Mouse (Mus musculus) heart, embryonic 10.5 days (tissue): ENCODE data around the gene Cic. TPM values are rescaled to one million over a fixed set of nuclear protein-coding genes. Genes with fewer than 3 reads are reported as not detected.

ENCODE experiments used
- DNase-seq: peaks from one replicate; pipeline ENCODE4 v3.0.0-alpha.2; 2017; ENCODE audit warnings: low spot score
- H3K27ac ChIP-seq: fragments of 300-500 bp; sonication (generic); 2 replicates; pipeline ENCODE4 v1.5.1; 2016; ENCODE audit warnings: mild to moderate bottlenecking
- H3K27me3 ChIP-seq: fragments of 300-500 bp; sonication (generic); 2 replicates; pipeline ENCODE4 v1.6.1; 2016; ENCODE audit warnings: mild to moderate bottlenecking; ENCODE audit not compliant: poor library complexity, insufficient read depth, severe bottlenecking
- H3K36me3 ChIP-seq: fragments of 300-500 bp; sonication (generic); 2 replicates; pipeline ENCODE4 v1.6.1; 2016; ENCODE audit warnings: mild to moderate bottlenecking, moderate library complexity
- H3K4me1 ChIP-seq: fragments of 300-500 bp; sonication (generic); 2 replicates; pipeline ENCODE4 v1.6.1; 2016; ENCODE audit warnings: mild to moderate bottlenecking
- H3K4me3 ChIP-seq: fragments of 300-500 bp; sonication (generic); 2 replicates; pipeline ENCODE4 v1.5.1; 2016; ENCODE audit warnings: mild to moderate bottlenecking, moderate library complexity
- H3K9me3 ChIP-seq: fragments of 300-500 bp; sonication (generic); 2 replicates; pipeline ENCODE4 v1.6.1; 2016; ENCODE audit warnings: mild to moderate bottlenecking, moderate library complexity
- WGBS: fragments of 180-500 bp; shearing (Covaris S2); methylation state at CpG from one replicate; pipeline ENCODE4 v1.1.7; 2016; 5-methylcytosine and 5-hydroxymethylcytosine counted together
- polyA plus RNA-seq: library from polyadenylated mRNA; unstranded; fragments of >200 nt; fragmentation: Nextera tagmentation; extraction: Ambion mirVana; gene quantifications from 2 replicates; pipeline ENCODE4 v1.2.1, GENCODE M21; 2016

The Cic gene
- polyA plus RNA-seq, 1 experiment from 2014 or later = 28.7 TPM

DNA sequence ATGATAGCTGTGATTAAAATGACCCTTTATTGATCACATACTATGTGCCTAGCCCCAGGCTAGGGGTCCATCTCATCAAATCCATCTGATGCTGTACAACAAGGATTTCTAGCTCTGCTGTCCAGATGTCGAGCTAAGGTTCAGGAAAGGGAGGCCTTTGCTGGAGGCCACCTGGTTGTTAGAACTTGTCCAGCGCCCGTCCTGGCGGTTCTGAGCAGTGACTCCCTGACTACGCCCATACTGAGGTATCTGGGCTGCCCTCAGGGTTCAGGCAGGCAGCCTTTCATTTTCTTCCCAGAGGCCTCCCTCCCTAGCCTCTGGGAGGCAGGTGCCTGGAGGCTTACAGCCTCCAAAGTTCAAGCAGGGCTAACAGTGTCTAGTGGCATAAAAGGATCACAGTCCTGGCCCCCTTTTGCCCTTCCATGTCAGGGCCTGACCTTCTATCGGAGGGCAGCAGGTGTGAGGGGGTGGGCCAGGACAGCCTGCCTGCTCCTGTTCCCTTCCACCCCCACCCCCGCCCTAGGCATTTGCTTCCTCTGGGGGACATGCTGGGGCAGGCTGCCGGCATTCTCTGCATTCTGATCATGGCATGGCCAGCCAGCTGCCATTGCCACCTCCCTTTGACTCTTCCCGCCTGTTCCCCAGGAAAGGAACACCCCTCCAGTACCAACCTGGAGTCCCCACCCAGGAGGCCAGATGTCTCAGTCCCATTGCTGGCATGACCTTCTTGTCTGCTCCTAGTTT lies 8.2 kb downstream of the Cic start:
- 35% methylated on average over 9 of the region's 9 CpGs for whole genome bisulfite sequencing
- DNase-seq = peak; percentile 71
- H3K4me3 ChIP-seq = peak overlapping the region; percentile 16; the same call in 1 of the 2 replicates

DNA sequence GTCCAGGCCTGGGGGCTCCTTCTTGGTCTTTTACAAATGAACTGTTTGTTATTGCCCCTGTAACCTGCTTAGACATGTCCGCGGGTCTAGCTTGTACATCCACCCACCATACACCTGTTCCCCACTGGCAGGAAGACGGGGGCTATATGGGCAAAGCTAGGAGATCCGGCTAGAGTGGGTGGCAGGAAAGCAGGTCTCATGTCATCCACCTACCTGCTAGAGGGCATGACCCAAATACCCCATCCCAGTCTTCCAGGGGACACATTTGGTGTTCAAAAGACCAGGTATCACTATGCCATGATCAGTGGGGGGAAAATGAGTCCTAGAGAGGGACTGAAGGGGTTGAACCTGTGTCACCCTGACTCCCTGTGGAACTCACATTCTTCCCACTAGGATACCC lies 9.9 kb downstream of the Cic start:
- Histone ChIP-seq H3K36me3 (peaks cover 17% of the 10 kb centered on the region), H3K27me3 (no peaks in the 10 kb centered on the region), H3K4me3 (peak overlapping the region; percentile 89), H3K9me3 (no peaks in the 10 kb centered on the region), H3K4me1 (peaks cover 82% of the 10 kb centered on the region), H3K27ac (peak overlapping the region; percentile 98)
- 86% methylated on average over 4 of the region's 4 CpGs for WGBS
- no peak for DNase-seq

More for the DNA sequence above, 8.2 kb downstream of the Cic start:
- peaks cover 74% of the 10 kb centered on the region for H3K4me1 ChIP-seq
- H3K27me3 ChIP-seq = no peaks in the 10 kb centered on the region
- H3K9me3 ChIP-seq = no peaks in the 10 kb centered on the region
- peaks cover 34% of the 10 kb centered on the region for H3K36me3 ChIP-seq
- H3K27ac ChIP-seq = peak overlapping the region; percentile 75

DNA sequence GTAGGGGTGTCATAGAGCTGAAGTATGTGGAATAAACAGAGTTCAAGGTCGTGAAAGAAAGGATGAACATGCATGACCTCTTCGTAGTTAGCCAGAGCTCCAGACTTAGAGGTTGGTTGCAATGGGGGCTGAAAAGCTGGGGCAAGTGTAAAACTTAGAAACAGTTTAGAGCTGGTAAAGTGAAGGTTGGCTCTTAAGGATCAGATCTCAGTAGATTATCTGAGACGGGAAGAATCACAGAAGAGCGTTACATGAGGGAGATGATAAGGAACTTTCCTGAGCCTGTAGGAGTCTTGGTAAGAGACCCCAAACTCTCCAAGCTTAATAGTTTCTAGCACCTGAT lies 10.5 kb downstream of the Cic start:
- Histone ChIP-seq H3K27ac (peak overlapping the region; percentile 98), H3K27me3 (no peaks in the 10 kb centered on the region), H3K9me3 (no peaks in the 10 kb centered on the region), H3K4me3 (peak overlapping the region; percentile 89), H3K36me3 (peaks cover 11% of the 10 kb centered on the region), H3K4me1 (peaks cover 78% of the 10 kb centered on the region)
- no peak for DNase-seq
- 10% methylated on average over 4 of the region's 4 CpGs for WGBS

DNA sequence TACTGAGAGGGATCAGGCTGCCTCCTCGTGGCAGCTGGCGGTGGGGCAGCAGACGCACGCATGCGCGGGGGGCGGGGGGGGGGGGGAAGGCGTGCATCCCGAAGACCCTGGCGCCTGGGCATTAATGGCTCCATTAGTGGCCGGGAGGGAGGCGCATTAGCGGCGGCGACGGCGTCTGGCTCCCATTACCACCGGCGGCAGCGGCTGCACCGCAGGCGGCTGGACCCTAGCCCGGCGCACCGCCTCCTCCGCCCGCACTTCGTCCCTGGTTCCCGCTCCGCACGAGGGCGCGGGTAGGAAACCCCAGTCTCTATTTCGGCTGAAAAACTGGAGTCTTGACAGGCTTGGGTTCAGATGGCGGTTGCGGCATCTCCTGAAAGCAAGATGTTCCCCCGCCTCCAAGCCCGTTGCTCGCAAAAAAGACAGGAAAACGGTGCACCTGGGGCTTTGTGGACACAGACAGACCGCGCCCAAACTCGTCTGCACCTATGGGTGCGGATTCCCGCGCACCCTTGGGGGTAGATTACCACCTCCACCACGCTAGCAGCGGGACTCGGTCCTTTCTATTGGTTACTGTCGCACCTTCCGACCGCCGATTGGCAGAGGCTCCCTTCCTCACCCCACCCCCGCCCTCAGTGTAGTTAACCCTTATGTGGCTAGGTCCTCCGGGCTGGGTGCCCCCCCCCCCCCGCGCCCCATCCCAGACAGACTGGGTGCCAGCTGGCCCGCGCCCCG lies 11.0 kb downstream of the Cic start:
- DNase-seq = peak; percentile 97
- Histone ChIP-seq H3K27me3 (no peaks in the 10 kb centered on the region), H3K4me1 (peaks cover 78% of the 10 kb centered on the region), H3K9me3 (no peaks in the 10 kb centered on the region), H3K36me3 (peaks cover 6% of the 10 kb centered on the region; the same call in 1 of the 2 replicates), H3K4me3 (peak overlapping the region; percentile 89), H3K27ac (peak overlapping the region; percentile 98)
- WGBS = under 1% methylated on average over 53 of the region's 60 CpGs

DNA sequence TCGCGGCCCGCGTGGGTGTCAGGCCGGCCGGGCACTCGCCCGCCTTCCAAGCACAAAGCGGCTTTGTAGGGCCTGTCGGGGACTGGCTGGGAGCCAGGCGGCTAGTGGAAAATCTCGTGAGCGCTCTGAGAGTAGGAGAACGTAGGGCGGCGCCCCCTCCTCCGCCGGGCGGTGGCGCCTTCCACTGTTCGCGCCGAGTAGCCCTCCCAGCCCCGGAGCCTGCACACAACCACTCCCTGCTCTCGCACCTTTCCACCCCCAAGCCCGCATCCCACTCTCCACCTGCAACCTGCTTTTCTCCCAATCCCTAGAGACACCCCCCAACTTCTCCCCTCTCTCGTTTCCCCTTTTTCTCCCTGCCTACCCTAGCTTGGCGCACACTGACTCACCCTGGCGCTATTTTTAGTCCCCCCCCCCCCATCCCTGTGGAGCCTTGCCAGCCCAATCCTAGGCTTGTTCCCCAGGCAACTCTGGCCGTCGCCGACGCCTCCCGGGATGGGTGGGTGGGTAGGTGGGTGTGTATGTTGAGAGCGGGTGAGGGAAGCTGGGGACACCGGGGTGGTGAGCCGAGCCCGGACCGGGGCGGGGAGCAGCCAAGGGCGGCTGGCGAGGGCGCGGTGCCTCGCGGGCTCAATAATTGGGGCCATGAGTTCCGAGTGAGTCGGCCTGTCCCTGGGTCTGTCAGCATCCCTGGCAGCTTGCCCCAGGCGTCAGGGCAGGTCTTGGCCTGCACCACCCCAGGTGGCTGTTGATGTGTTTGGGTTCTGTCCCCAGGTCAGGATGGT lies 11.8 kb downstream of the Cic start:
- H3K36me3 ChIP-seq = no peaks in the 10 kb centered on the region
- H3K27ac ChIP-seq = peak overlapping the region; percentile 98
- peaks cover 78% of the 10 kb centered on the region for H3K4me1 ChIP-seq
- peak overlapping the region; percentile 89 for H3K4me3 ChIP-seq
- H3K9me3 ChIP-seq = no peaks in the 10 kb centered on the region
- H3K27me3 ChIP-seq = no peaks in the 10 kb centered on the region
- peak; percentile 92 for DNase-seq
- WGBS = under 1% methylated on average over 47 of the region's 49 CpGs

DNA sequence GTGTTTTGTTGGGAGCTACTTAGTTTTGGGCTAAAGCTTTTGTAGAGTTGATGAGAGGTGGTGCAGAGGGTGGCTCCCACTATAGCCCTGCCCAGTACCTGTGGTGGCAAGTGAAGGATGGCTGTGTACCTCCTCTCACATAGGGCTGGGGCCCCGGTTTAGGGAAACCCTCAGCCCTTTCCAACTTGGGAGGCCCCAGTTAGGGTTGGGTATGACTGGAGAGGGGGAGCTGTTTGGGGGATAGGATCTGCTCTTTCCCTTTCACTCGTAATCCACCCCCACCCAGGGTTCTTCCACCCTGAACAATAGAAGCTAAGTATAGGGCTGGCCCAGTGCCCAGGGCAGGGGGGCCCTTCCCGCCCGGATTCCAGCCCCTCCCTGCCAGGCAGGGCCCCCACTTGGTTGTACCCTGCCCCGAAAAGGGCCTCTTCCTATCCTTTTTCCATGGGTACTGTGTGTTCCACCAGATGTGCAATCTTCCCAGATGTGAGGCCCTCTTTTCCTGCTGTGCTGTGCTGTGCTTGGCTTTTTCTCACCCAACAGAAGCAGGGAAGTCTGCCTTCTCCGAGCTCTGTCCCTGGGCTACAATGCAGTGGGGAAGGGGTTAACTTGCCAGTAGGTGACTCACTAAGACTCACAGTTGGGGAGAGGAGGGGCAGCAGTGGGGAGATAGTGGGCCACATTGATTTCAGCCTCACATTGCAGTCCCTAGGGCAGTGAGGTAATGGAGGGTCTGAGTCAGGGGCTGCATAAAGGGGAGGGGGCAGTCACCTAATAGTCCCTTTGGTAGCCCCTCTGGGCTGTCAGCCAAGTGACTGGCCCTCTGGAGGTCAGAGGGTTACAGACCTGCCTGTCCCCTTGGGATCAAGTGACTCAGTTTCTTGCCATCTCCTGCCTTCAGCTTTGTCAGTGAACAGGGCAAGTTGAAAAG lies 12.6 kb downstream of the Cic start:
- no peaks in the 10 kb centered on the region for H3K27me3 ChIP-seq
- peak overlapping the region; percentile 89 for H3K4me3 ChIP-seq
- peaks cover 79% of the 10 kb centered on the region for H3K4me1 ChIP-seq
- H3K36me3 ChIP-seq = peaks cover 6% of the 10 kb centered on the region
- no peaks in the 10 kb centered on the region for H3K9me3 ChIP-seq
- WGBS = 2% methylated on average over 6 of the region's 6 CpGs
- peak overlapping the region; percentile 98 for H3K27ac ChIP-seq
- peak; percentile 93 for DNase-seq

DNA sequence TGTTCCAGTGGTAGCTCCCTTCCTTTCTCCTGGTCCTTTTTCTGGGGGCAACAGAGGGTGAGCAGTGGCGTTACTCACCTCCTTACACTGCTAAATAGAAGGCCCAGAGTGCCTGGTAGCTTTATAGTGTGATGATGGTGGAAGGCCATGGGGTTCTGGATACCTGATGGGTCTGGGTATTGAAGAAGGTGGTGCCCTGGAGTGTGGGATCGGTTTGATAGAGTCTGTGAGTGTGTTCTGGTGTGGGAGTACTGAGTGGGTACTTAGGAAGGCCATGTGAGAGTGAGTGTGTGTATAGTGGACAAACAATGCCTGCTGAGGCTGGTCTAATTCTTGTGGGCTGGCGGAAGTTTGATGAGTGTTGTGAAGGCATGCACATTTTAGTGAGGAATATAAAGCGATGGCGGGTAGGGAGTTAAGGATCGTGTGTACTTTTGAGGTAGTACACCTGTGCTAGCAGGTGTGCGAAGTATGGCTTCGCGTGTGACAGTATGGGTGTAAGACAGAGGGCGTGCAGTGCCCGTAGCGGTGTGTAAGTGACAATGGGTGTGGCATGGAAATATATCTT lies 13.7 kb downstream of the Cic start:
- no peaks in the 10 kb centered on the region for H3K9me3 ChIP-seq
- 24% methylated on average over 12 of the region's 12 CpGs for WGBS
- H3K4me1 ChIP-seq = peaks cover 69% of the 10 kb centered on the region
- no peak for DNase-seq
- H3K36me3 ChIP-seq = peaks cover 18% of the 10 kb centered on the region
- H3K27ac ChIP-seq = peak overlapping the region; percentile 98
- H3K4me3 ChIP-seq = peak overlapping the region; percentile 89
- H3K27me3 ChIP-seq = no peaks in the 10 kb centered on the region

DNA sequence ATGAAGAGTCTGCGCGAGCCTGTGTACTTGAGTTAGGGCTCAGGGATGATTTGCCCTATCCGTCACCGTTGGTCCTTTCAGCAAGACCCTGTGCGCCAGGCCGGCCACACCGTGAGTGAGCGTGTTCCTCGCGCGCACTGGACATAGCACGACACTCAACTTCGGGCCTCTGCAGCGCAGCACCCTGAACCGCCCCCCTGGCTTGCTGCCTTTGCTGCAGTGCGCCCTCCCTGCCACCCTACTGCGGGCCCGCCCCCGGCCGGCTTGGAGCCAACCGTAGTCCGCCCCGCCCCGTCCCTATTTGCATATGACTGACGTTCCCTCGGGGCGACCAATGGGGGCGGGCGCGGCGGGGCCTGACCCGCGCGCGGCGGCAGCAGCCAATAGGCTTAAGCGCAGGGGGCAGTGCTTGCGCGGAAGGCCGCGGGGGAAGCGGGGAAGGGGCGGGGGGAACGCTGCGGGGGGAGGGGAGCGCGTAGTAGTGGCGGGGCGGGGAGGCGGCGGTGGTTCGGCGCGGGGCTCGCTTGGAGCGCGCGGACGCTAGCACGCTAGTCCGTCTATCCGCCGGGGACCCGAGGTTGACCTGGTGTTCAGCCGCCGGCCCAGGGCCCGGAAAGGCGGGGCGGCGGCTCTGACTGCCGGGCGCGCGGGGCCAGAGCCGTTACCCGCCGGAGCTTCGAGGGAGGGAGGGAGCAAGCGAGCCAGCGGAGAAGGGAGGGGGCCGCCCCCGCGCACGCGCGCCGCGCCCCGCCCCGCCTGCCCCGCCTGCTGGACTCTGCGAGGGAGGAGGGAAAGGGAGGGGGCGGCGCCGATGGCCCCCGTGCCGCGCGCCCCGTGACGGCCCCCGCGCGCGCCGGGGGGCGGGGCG lies 14.5 kb downstream of the Cic start:
- H3K9me3 ChIP-seq = no peaks in the 10 kb centered on the region

DNA sequence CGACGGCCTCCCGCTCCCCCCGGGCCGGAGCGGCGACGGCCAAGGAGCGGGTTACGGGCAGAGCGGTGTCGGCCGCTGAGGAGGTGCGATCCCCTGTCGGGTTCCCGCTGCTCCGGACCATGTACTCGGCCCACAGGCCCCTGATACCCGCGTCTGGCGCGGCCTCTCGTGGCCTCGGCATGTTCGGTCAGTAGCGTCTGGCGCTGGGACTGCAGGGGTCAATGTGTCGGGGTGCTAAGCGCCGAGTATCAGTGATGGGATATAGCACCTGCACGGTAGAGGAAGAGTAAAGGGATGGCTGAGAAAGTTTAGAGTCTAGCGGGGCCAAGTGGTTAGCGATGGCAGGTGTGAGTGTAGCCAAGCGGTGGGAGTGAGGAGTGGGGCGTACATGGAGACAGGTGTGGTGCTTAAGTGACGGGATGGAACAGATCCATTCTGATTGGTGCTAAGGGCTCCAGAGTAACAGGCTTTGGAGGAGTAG lies 15.3 kb downstream of the Cic start:
- Histone ChIP-seq H3K4me1 (peaks cover 55% of the 10 kb centered on the region), H3K36me3 (peaks cover 33% of the 10 kb centered on the region), H3K4me3 (peak overlapping the region; percentile 89), H3K9me3 (no peaks in the 10 kb centered on the region), H3K27me3 (no peaks in the 10 kb centered on the region), H3K27ac (peak overlapping the region; percentile 98)
- DNase-seq = peak; percentile 90
- WGBS = under 1% methylated on average over 34 of the region's 36 CpGs

More for the DNA sequence above, 14.5 kb downstream of the Cic start:
- H3K27me3 ChIP-seq = no peaks in the 10 kb centered on the region
- H3K4me3 ChIP-seq = peak overlapping the region; percentile 89
- peak overlapping the region; percentile 98 for H3K27ac ChIP-seq
- DNase-seq = peak; percentile 99
- H3K4me1 ChIP-seq = peaks cover 63% of the 10 kb centered on the region
- whole genome bisulfite sequencing = 2% methylated on average over 77 of the region's 108 CpGs
- H3K36me3 ChIP-seq = peaks cover 25% of the 10 kb centered on the region

DNA sequence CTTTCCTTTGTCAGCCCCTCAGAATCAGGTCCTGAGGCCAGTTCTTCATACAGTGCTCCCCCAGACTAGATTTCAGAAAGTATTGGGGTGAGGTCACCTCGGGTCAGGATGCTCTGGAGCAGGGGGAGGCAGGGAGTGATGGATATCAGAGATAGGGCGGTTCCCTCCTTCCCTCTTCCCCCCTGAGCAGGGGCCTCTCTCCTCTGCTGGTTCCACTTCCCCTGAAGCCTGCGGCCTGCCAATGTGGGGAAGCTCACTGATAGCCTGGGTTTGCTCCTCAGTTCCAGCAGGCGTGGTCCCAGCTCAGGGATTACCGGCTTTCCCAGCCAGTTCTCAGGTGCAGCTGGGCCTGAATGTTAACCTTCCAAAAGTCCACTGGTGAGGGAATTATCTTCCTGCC lies 16.1 kb downstream of the Cic start:
- Histone ChIP-seq H3K27me3 (no peaks in the 10 kb centered on the region), H3K4me1 (peaks cover 52% of the 10 kb centered on the region), H3K4me3 (peak overlapping the region; percentile 89), H3K9me3 (no peaks in the 10 kb centered on the region), H3K36me3 (peaks cover 41% of the 10 kb centered on the region), H3K27ac (peak overlapping the region; percentile 98)
- no peak for DNase-seq
- WGBS = 20% methylated on average over 5 of the region's 5 CpGs

DNA sequence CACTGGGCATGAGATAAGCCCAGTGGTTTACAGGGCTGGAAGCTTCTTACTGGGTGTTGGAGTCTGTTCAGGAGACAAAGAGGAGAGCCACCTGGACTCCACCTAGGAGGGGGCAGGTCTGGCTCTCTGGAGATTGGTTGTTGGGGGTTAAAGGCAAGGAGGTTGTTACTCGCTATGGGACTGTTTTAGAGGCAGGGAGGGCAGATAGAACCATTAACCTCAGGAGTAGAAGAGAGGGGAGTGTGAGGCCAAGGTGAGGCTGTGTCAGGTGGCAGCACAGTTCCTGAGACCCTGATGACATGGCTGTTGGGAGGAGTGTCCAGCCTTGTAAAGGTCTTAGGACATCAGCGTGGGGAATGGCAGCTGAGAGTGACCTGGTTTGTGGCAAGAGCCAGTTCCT lies 16.7 kb downstream of the Cic start:
- Histone ChIP-seq H3K4me1 (peaks cover 52% of the 10 kb centered on the region), H3K27ac (peak overlapping the region; percentile 98; the same call in 1 of the 2 replicates), H3K27me3 (no peaks in the 10 kb centered on the region), H3K4me3 (peak overlapping the region; percentile 89), H3K36me3 (peaks cover 47% of the 10 kb centered on the region), H3K9me3 (no peaks in the 10 kb centered on the region)
- DNase-seq = no peak
- 69% methylated on average over 2 of the region's 2 CpGs for WGBS
